24 mouse cellular contexts compared by ENCODE assay signal in genomic region chr10:8787221-8787620, GRCm38 (mm10).
DNase-seq lines count a peak whose midpoint lies in the region; ATAC-seq lines count a peak whose summit lies in the region.
"Had no signal": no experiment of that assay in that cellular context is flagged by ENCODE, and none has a peak within 500 bp of the region (broad histone marks: within the 10 kb centered on the region; RNA-seq: fewer than 3 reads in every experiment).

No protein-coding gene starts in this region.

- DNase-seq in frontal cortex, postnatal 10 days (ENCODE audit: low spot score in 2 of 2): no peak
- DNase-seq in kidney, adult 9 months: peak; percentile 70
- no peak for DNase-seq in midbrain, embryonic 10.5 days (ENCODE audit: low spot score)
- no peak for DNase-seq in adrenal gland, adult (ENCODE audit: inconsistent age in 2 of 2, low spot score in 1 of 2)
- no peak for DNase-seq in lung, postnatal 25 days (ENCODE audit: low spot score)
- DNase-seq: adrenal gland, postnatal 10 days; cerebellum, adult 18-20 months; cerebellum, postnatal 14 days; gastrocnemius, postnatal 14 days; liver, embryonic 13.5 days; lung, postnatal 4 days; thymus, adult 2 months; thymus, postnatal 4 days had no signal

- H3K36me3 ChIP-seq in kidney, embryonic 15.5 days: peaks cover 25% of the 10 kb centered on the region
- H3K36me3 ChIP-seq in midbrain, embryonic 10.5 days: peaks cover 18% of the 10 kb centered on the region
- H3K36me3 ChIP-seq in midbrain, embryonic 15.5 days (replicated peaks): no peaks in the 10 kb centered on the region
- H3K36me3 ChIP-seq: liver, embryonic 13.5 days; neural tube, embryonic 13.5 days had no signal

- ATAC-seq in frontal cortex, adult (ENCODE audit: low TSS enrichment): 0 out of 2 replicates have a peak, but pooled peaks have one; percentile 23
- ATAC-seq in kidney, embryonic 15.5 days (replicated peaks; ENCODE audit: low FRiP score): no peak
- ATAC-seq in midbrain, embryonic 15.5 days (replicated peaks): no peak
- ATAC-seq: activated CD4-positive, CD25-positive, alpha-beta regulatory T cell, adult 4 months; forebrain, embryonic 13.5 days; midbrain, embryonic 16.5 days had no signal

- WGBS in kidney, embryonic 15.5 days: 66% methylated on average over 2 of the region's 2 CpGs
- WGBS in midbrain, embryonic 10.5 days: 80% methylated on average over 2 of the region's 2 CpGs
- 73% methylated on average over 2 of the region's 2 CpGs for WGBS in midbrain, embryonic 15.5 days

- no peaks in the 10 kb centered on the region for H3K9me3 ChIP-seq in kidney, embryonic 15.5 days (replicated peaks)
- H3K9me3 ChIP-seq in midbrain, embryonic 10.5 days (replicated peaks): no peaks in the 10 kb centered on the region
- H3K9me3 ChIP-seq in midbrain, embryonic 15.5 days: no peaks in the 10 kb centered on the region
- H3K9me3 ChIP-seq: forebrain, embryonic 13.5 days; liver, embryonic 13.5 days; lung, embryonic 15.5 days; neural tube, embryonic 13.5 days; stomach, embryonic 15.5 days had no signal

- no peak overlapping the region for H3K27ac ChIP-seq in kidney, embryonic 15.5 days
- peak overlapping the region; percentile 38; the same call in 1 of the 2 replicates for H3K27ac ChIP-seq in midbrain, embryonic 10.5 days (replicated peaks)
- H3K27ac ChIP-seq in midbrain, embryonic 15.5 days: no peak overlapping the region
- H3K27ac ChIP-seq: forebrain, embryonic 13.5 days; liver, embryonic 13.5 days; lung, embryonic 15.5 days; neural tube, embryonic 13.5 days; stomach, embryonic 15.5 days had no signal

- no peak overlapping the region for H3K9ac ChIP-seq in kidney, embryonic 15.5 days
- no peak overlapping the region for H3K9ac ChIP-seq in midbrain, embryonic 15.5 days
- H3K9ac ChIP-seq: forebrain, embryonic 13.5 days; liver, embryonic 13.5 days; lung, embryonic 15.5 days; neural tube, embryonic 13.5 days; stomach, embryonic 15.5 days had no signal

- H3K27me3 ChIP-seq in kidney, embryonic 15.5 days: no peaks in the 10 kb centered on the region
- no peaks in the 10 kb centered on the region for H3K27me3 ChIP-seq in midbrain, embryonic 10.5 days (ENCODE audit: low read depth, poor library complexity, severe bottlenecking)
- no peaks in the 10 kb centered on the region for H3K27me3 ChIP-seq in midbrain, embryonic 15.5 days (replicated peaks)
- H3K27me3 ChIP-seq: forebrain, embryonic 13.5 days; liver, embryonic 13.5 days; lung, embryonic 15.5 days; neural tube, embryonic 13.5 days; stomach, embryonic 15.5 days had no signal

- no peak overlapping the region for H3K4me2 ChIP-seq in kidney, embryonic 15.5 days
- H3K4me2 ChIP-seq in midbrain, embryonic 15.5 days: no peak overlapping the region
- H3K4me2 ChIP-seq: forebrain, embryonic 13.5 days; heart, embryonic 11.5 days; liver, embryonic 13.5 days; lung, embryonic 15.5 days; neural tube, embryonic 13.5 days; stomach, embryonic 15.5 days had no signal

- H3K4me1 ChIP-seq in kidney, embryonic 15.5 days: peaks cover 35% of the 10 kb centered on the region
- H3K4me1 ChIP-seq in midbrain, embryonic 10.5 days: peaks cover 34% of the 10 kb centered on the region
- no peaks in the 10 kb centered on the region for H3K4me1 ChIP-seq in midbrain, embryonic 15.5 days

- H3K4me3 ChIP-seq in kidney, embryonic 15.5 days (replicated peaks): no peak overlapping the region
- no peak overlapping the region for H3K4me3 ChIP-seq in midbrain, embryonic 10.5 days
- H3K4me3 ChIP-seq in midbrain, embryonic 15.5 days: no peak overlapping the region
- H3K4me3 ChIP-seq: forebrain, embryonic 13.5 days; liver, embryonic 13.5 days; lung, embryonic 15.5 days; myocyte; neural tube, embryonic 13.5 days; stomach, embryonic 15.5 days had no signal
